Mouse (Mus musculus): ENCODE data around the gene Iqgap1. TPM values are rescaled to one million over a fixed set of nuclear protein-coding genes. Genes with fewer than 3 reads are reported as not detected.

Iqgap1 gene
- polyA plus RNA-seq, 1 experiment from 2014 or later, result 39.4 TPM

DNA sequence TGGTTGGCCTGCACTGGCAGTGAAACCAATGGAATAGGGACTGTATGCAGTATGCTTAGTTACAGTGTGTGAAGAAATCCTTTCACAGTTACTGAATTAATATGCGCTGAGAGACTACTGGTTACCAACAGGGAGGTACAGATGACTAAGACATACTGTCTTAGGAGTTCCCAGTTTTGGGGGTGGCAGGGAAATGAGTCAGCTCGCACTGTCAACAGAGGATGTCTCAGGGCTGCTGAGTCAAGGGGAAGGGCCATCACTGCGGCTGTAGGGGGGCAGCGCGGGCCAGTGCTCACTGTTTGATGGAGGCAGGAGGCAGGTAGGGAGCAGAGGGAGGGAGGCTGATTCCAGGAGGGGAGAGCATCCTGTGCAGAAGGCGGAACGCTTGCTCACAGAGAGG lies 110.5 kb downstream of the Iqgap1 start:
- Histone ChIP-seq H3K4me2 (ENCODE audit: low read length) (no peak overlapping the region), H3K36me3 (ENCODE audit: control insufficient read depth, insufficient read depth, low read length) (peaks cover 92% of the 10 kb centered on the region), H3K9ac (ENCODE audit: low read length) (no peak overlapping the region), H3K27me3 (ENCODE audit: control insufficient read depth, insufficient read depth, low read length) (no peaks in the 10 kb centered on the region), H3K27ac (replicated peaks in 1 of 2; ENCODE audit: control insufficient read depth in 1 of 2, insufficient read depth in 1 of 2, low read depth in 2 of 2, low read length in 2 of 2) (no peak overlapping the region), H3K9me3 (ENCODE audit: control insufficient read depth, low read length) (no peaks in the 10 kb centered on the region), H3K4me1 (ENCODE audit: control insufficient read depth in 2 of 2, insufficient read depth in 2 of 2, low read length in 2 of 2) (no peaks in the 10 kb centered on the region), H3K4me3 (ENCODE audit: control insufficient read depth in 1 of 2, insufficient read depth in 1 of 2, low read depth in 1 of 2, low read length in 2 of 2) (no peak overlapping the region)
- WGBS, result 89% methylated on average over 7 of the region's 7 CpGs
- ATAC-seq (ENCODE audit: insufficient number of reproducible peaks, insufficient read depth, low FRiP score, low read depth), result no peak

DNA sequence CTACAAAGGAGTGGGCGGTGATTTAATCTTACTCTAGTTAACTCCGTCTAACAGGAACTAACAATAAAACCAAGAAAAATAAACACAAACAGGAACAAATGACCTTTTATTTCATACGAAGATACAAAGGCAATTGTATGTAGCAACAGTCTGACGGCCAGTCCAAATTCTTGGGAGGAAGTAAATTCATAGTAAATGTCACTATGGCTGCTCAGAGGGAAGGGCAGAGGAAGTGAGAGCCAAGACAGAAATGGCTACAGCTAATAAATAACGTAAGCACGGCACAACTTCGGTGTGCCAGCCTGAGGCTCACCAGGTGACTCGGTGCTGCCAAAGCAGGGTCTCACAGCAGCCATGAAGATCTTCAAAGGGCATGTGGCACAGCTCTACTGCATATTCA lies 114.3 kb downstream of the Iqgap1 start:
- no peak overlapping the region for H3K9ac ChIP-seq (ENCODE audit: low read length)
- no peaks in the 10 kb centered on the region for H3K4me1 ChIP-seq (ENCODE audit: control insufficient read depth in 2 of 2, insufficient read depth in 2 of 2, low read length in 2 of 2)
- WGBS, result 84% methylated on average over 8 of the region's 8 CpGs
- no peaks in the 10 kb centered on the region for H3K27me3 ChIP-seq (ENCODE audit: control insufficient read depth, insufficient read depth, low read length)
- peaks cover 57% of the 10 kb centered on the region for H3K36me3 ChIP-seq (ENCODE audit: control insufficient read depth, insufficient read depth, low read length)
- ATAC-seq (ENCODE audit: insufficient number of reproducible peaks, insufficient read depth, low FRiP score, low read depth), result no peak
- H3K4me3 ChIP-seq (ENCODE audit: control insufficient read depth in 1 of 2, insufficient read depth in 1 of 2, low read depth in 1 of 2, low read length in 2 of 2), result no peak overlapping the region
- H3K27ac ChIP-seq (replicated peaks in 1 of 2; ENCODE audit: control insufficient read depth in 1 of 2, insufficient read depth in 1 of 2, low read depth in 2 of 2, low read length in 2 of 2), result no peak overlapping the region
- no peak overlapping the region for H3K4me2 ChIP-seq (ENCODE audit: low read length)
- H3K9me3 ChIP-seq (ENCODE audit: control insufficient read depth, low read length), result no peaks in the 10 kb centered on the region

DNA sequence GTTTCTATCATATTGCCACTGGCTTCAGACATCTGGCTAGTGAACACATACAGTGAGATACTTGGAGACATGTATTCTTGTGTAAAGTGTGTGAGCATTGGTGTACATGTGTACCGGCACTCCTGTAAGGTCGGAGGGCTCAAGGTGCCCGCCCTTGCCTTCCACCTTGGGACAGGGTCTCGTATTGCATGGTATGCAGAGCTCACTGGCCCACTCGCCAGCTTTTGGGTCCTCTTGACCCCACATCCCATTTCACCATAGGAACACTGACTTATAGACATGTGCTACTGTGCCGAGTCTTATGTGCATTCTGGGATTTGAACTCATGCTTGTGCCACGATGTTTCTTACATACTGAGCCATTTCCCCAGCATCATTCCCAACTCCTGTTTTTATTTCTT lies 115.4 kb downstream of the Iqgap1 start:
- H3K4me3 ChIP-seq (ENCODE audit: control insufficient read depth in 1 of 2, insufficient read depth in 1 of 2, low read depth in 1 of 2, low read length in 2 of 2), result no peak overlapping the region
- no peak for ATAC-seq (ENCODE audit: insufficient number of reproducible peaks, insufficient read depth, low FRiP score, low read depth)
- H3K4me1 ChIP-seq (ENCODE audit: control insufficient read depth in 2 of 2, insufficient read depth in 2 of 2, low read length in 2 of 2), result no peaks in the 10 kb centered on the region
- H3K4me2 ChIP-seq (ENCODE audit: low read length), result no peak overlapping the region
- 93% methylated on average over 7 of the region's 7 CpGs for WGBS
- no peaks in the 10 kb centered on the region for H3K9me3 ChIP-seq (ENCODE audit: control insufficient read depth, low read length)
- H3K27ac ChIP-seq (replicated peaks in 1 of 2; ENCODE audit: control insufficient read depth in 1 of 2, insufficient read depth in 1 of 2, low read depth in 2 of 2, low read length in 2 of 2), result no peak overlapping the region
- no peaks in the 10 kb centered on the region for H3K27me3 ChIP-seq (ENCODE audit: control insufficient read depth, insufficient read depth, low read length)
- H3K9ac ChIP-seq (ENCODE audit: low read length), result no peak overlapping the region
- peaks cover 45% of the 10 kb centered on the region for H3K36me3 ChIP-seq (ENCODE audit: control insufficient read depth, insufficient read depth, low read length)

DNA sequence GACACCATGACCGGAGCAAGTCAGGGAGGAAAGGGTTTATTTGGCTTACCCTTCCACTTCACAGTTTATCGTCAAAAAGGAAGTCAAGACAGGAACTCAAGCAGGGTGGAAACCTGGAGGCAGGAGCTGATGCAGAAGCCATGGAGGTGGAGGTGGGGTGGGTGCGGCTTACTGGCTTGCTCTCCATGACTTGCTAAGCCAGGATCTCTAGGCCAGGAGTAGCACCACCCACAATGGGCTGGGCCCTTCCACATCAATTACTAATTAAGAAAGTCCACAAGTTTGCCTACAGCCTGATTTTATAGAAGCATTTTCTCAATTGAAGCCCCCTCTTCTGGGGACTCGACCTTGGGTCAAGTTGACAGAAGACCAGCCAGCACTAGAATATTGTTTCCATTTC lies 121.7 kb downstream of the Iqgap1 start:
- ATAC-seq (ENCODE audit: insufficient number of reproducible peaks, insufficient read depth, low FRiP score, low read depth), result no peak
- 83% methylated on average over 4 of the region's 4 CpGs for WGBS
- H3K9ac ChIP-seq (ENCODE audit: low read length), result no peak overlapping the region
- no peak overlapping the region for H3K4me3 ChIP-seq (ENCODE audit: control insufficient read depth in 1 of 2, insufficient read depth in 1 of 2, low read depth in 1 of 2, low read length in 2 of 2)
- H3K9me3 ChIP-seq (ENCODE audit: control insufficient read depth, low read length), result no peaks in the 10 kb centered on the region
- no peak overlapping the region for H3K27ac ChIP-seq (replicated peaks in 1 of 2; ENCODE audit: control insufficient read depth in 1 of 2, insufficient read depth in 1 of 2, low read depth in 2 of 2, low read length in 2 of 2)
- H3K36me3 ChIP-seq (ENCODE audit: control insufficient read depth, insufficient read depth, low read length), result no peaks in the 10 kb centered on the region
- H3K4me1 ChIP-seq (ENCODE audit: control insufficient read depth in 2 of 2, insufficient read depth in 2 of 2, low read length in 2 of 2), result peaks cover 0 to 2% of the 10 kb centered on the region in 2 experiments; a peak in 1 of 4 replicates
- no peak overlapping the region for H3K4me2 ChIP-seq (ENCODE audit: low read length)
- no peaks in the 10 kb centered on the region for H3K27me3 ChIP-seq (ENCODE audit: control insufficient read depth, insufficient read depth, low read length)

DNA sequence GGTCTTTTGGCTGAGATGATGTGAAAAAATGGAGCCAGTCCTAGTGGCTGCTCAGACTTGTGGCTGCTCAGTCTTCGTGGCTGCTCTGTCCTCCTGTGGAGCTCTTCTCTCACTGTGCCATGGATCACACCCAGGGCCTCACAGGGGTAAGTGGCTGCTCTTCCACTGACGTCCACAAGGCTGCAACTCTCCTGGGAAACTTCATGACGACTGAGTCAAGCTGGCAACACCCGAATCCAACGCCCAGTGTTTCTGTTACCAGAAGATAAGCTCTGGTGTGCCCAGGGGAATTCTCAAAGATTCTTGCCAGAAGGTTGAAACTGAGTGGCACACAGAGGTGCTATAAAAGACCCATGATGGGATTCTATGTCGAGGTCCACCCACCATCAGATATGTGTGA lies 123.3 kb downstream of the Iqgap1 start:
- peaks cover 0 to 2% of the 10 kb centered on the region in 2 experiments; a peak in 1 of 4 replicates for H3K4me1 ChIP-seq (ENCODE audit: control insufficient read depth in 2 of 2, insufficient read depth in 2 of 2, low read length in 2 of 2)
- ATAC-seq (ENCODE audit: insufficient number of reproducible peaks, insufficient read depth, low FRiP score, low read depth), result no peak
- H3K27ac ChIP-seq (replicated peaks in 1 of 2; ENCODE audit: control insufficient read depth in 1 of 2, insufficient read depth in 1 of 2, low read depth in 2 of 2, low read length in 2 of 2), result no peak overlapping the region
- H3K36me3 ChIP-seq (ENCODE audit: control insufficient read depth, insufficient read depth, low read length), result no peaks in the 10 kb centered on the region
- no peaks in the 10 kb centered on the region for H3K27me3 ChIP-seq (ENCODE audit: control insufficient read depth, insufficient read depth, low read length)
- no peak overlapping the region for H3K4me3 ChIP-seq (ENCODE audit: control insufficient read depth in 1 of 2, insufficient read depth in 1 of 2, low read depth in 1 of 2, low read length in 2 of 2)
- 53% methylated on average over 6 of the region's 6 CpGs for WGBS
- H3K4me2 ChIP-seq (ENCODE audit: low read length), result no peak overlapping the region
- H3K9me3 ChIP-seq (ENCODE audit: control insufficient read depth, low read length), result no peaks in the 10 kb centered on the region
- no peak overlapping the region for H3K9ac ChIP-seq (ENCODE audit: low read length)

DNA sequence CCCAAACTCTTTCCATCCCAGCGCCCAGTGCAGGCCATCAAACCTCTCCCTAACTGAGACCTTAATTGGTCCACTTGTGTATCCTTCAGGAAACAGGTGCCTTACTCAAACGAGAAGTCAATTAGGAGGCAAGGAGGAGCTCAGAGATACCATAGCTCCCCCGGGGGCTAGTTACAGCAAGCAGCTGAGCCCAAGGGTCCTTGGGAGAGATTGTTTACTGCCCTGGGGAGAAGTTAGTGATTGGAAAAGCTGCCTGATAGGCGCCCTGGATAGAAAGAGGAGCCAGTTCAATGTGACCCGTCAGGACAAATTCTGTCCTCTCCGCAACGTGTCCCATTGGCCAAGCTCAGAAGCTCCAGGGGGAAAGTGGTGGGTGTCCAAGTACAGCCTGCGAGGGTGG lies 126.1 kb downstream of the Iqgap1 start:
- H3K27me3 ChIP-seq (ENCODE audit: control insufficient read depth, insufficient read depth, low read length), result no peaks in the 10 kb centered on the region
- no peaks in the 10 kb centered on the region for H3K36me3 ChIP-seq (ENCODE audit: control insufficient read depth, insufficient read depth, low read length)
- no peaks in the 10 kb centered on the region for H3K9me3 ChIP-seq (ENCODE audit: control insufficient read depth, low read length)
- H3K9ac ChIP-seq (ENCODE audit: low read length), result no peak overlapping the region
- H3K27ac ChIP-seq (replicated peaks in 1 of 2; ENCODE audit: control insufficient read depth in 1 of 2, insufficient read depth in 1 of 2, low read depth in 2 of 2, low read length in 2 of 2), result no peak overlapping the region
- H3K4me3 ChIP-seq (ENCODE audit: control insufficient read depth in 1 of 2, insufficient read depth in 1 of 2, low read depth in 1 of 2, low read length in 2 of 2), result no peak overlapping the region
- no peak overlapping the region for H3K4me2 ChIP-seq (ENCODE audit: low read length)
- 57% methylated on average over 8 of the region's 8 CpGs for WGBS
- peaks cover 0 to 2% of the 10 kb centered on the region in 2 experiments; a peak in 1 of 4 replicates for H3K4me1 ChIP-seq (ENCODE audit: control insufficient read depth in 2 of 2, insufficient read depth in 2 of 2, low read length in 2 of 2)
- no peak for ATAC-seq (ENCODE audit: insufficient number of reproducible peaks, insufficient read depth, low FRiP score, low read depth)

DNA sequence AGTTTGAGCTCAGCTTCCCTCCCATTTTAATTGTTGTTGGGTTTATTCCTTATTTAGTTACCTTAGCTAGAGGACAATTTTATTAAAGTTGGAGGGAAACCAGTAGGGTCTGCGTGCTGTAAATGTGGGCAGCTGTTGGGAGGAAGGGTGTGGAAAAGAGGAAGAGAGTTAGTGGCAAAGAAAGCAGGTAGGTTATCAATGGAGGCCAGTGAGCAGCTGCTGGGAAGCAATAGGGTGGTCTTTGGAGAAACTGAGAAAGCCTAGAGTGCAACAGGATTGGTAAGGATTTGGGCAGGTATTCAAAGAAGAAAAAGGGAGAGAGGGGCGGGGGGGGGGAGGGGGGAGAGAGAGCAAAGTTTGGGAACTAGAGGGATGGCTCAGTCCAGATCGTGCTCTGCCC lies 126.8 kb downstream of the Iqgap1 start:
- Histone ChIP-seq H3K36me3 (ENCODE audit: control insufficient read depth, insufficient read depth, low read length) (no peaks in the 10 kb centered on the region), H3K27ac (replicated peaks in 1 of 2; ENCODE audit: control insufficient read depth in 1 of 2, insufficient read depth in 1 of 2, low read depth in 2 of 2, low read length in 2 of 2) (no peak overlapping the region), H3K4me2 (ENCODE audit: low read length) (no peak overlapping the region), H3K27me3 (ENCODE audit: control insufficient read depth, insufficient read depth, low read length) (no peaks in the 10 kb centered on the region), H3K4me1 (ENCODE audit: control insufficient read depth in 2 of 2, insufficient read depth in 2 of 2, low read length in 2 of 2) (peaks cover 0 to 2% of the 10 kb centered on the region in 2 experiments; a peak in 1 of 4 replicates), H3K9ac (ENCODE audit: low read length) (no peak overlapping the region), H3K4me3 (ENCODE audit: control insufficient read depth in 1 of 2, insufficient read depth in 1 of 2, low read depth in 1 of 2, low read length in 2 of 2) (no peak overlapping the region), H3K9me3 (ENCODE audit: control insufficient read depth, low read length) (no peaks in the 10 kb centered on the region)
- WGBS, result 76% methylated on average over 3 of the region's 3 CpGs
- no peak for ATAC-seq (ENCODE audit: insufficient number of reproducible peaks, insufficient read depth, low FRiP score, low read depth)

DNA sequence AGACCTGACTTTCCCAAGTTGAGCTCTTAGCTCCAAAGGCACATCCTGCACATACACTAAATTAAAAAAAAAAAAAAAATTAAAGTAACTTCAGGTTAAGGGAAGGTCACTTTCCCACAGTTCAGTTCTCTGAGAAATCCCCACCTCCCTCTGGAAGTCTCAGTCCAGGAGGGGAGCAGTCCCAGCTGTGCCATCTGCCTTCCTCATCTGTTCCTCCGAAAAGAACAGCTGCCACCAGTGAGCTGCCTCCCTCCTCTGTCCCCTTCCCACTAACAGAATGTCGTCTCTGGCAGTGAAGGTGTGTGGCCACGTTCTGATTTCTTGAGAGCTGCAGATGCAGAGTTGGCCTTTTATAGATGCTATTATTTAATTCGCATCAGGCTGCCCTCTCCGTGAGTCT lies 127.9 kb downstream of the Iqgap1 start:
- no peak for ATAC-seq (ENCODE audit: insufficient number of reproducible peaks, insufficient read depth, low FRiP score, low read depth)
- Histone ChIP-seq H3K36me3 (ENCODE audit: control insufficient read depth, insufficient read depth, low read length) (no peaks in the 10 kb centered on the region), H3K9me3 (ENCODE audit: control insufficient read depth, low read length) (no peaks in the 10 kb centered on the region), H3K27ac (replicated peaks in 1 of 2; ENCODE audit: control insufficient read depth in 1 of 2, insufficient read depth in 1 of 2, low read depth in 2 of 2, low read length in 2 of 2) (no peak overlapping the region), H3K4me3 (ENCODE audit: control insufficient read depth in 1 of 2, insufficient read depth in 1 of 2, low read depth in 1 of 2, low read length in 2 of 2) (no peak overlapping the region), H3K27me3 (ENCODE audit: control insufficient read depth, insufficient read depth, low read length) (no peaks in the 10 kb centered on the region), H3K4me1 (ENCODE audit: control insufficient read depth in 2 of 2, insufficient read depth in 2 of 2, low read length in 2 of 2) (peaks cover 0 to 2% of the 10 kb centered on the region in 2 experiments; a peak in 1 of 4 replicates), H3K9ac (ENCODE audit: low read length) (no peak overlapping the region), H3K4me2 (ENCODE audit: low read length) (no peak overlapping the region)
- 80% methylated on average over 5 of the region's 5 CpGs for WGBS

Data from heart, embryonic 14.5 days (tissue).